In the genomic region with DNA sequence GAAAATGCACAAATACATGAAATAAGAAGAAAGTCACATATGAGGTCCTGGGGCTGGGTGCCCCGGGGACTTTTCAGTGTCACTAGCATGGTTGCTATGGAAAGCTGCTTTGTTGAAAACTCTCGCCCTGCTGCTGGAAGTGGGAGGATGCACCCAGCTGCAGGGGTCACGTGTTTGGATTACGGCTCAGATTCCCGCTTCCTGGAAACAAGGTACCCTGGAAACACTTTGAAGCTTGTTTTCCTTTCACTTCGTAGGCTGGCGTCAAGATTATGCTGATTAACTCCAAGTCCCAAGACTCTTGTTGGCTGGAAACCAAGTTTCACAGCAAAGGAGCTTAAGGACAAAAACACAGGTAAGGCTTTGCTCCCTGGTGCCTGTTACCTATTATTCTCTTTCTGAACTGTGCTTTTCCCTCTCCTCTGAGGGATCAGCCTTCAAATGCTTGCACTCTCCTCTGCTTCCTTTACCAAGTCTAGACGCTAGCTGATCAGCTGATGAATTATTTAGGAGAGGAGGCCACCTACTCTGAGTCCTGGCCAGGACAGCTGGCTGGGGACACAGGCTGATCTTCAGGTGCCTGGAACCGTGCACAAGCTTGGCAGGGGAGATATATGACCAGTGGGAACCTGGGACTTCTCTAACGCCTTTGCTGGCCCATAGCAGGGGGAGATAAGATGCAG, we compare ENCODE assay signal across 9 mouse cellular contexts. TPM values are rescaled to one million over a fixed set of nuclear protein-coding genes. Genes with fewer than 3 reads are reported as not detected.
DNase-seq lines count a peak whose midpoint lies in the region; ATAC-seq and TF ChIP-seq lines count a peak whose summit lies in the region.
"Had no signal": no experiment of that assay in that cellular context is flagged by ENCODE, and none has a peak within 500 bp of the region (broad histone marks: within the 10 kb centered on the region; RNA-seq: fewer than 3 reads in every experiment).

No protein-coding gene starts in this region.

- H3K9me3 ChIP-seq in forebrain, postnatal 0 days (ENCODE audit: low read length) = no peaks in the 10 kb centered on the region
- H3K9me3 ChIP-seq in lung, embryonic 16.5 days (ENCODE audit: control insufficient read depth, low read length) = no peaks in the 10 kb centered on the region
- no peaks in the 10 kb centered on the region for H3K9me3 ChIP-seq in stomach, postnatal 0 days (ENCODE audit: control insufficient read depth, low read length)

- H3K27me3 ChIP-seq in forebrain, postnatal 0 days (ENCODE audit: insufficient read depth, low read length) = no peaks in the 10 kb centered on the region
- H3K27me3 ChIP-seq in lung, embryonic 16.5 days (ENCODE audit: control insufficient read depth, insufficient read depth, low read depth, low read length) = no peaks in the 10 kb centered on the region
- no peaks in the 10 kb centered on the region for H3K27me3 ChIP-seq in stomach, postnatal 0 days (ENCODE audit: control insufficient read depth, insufficient read depth, low read length)

- H3K9ac ChIP-seq in forebrain, postnatal 0 days = 0 out of 2 replicates have a peak overlapping the region, but pooled peaks have one; percentile 6
- H3K9ac ChIP-seq in lung, embryonic 16.5 days (ENCODE audit: low read length) = 0 out of 2 replicates have a peak overlapping the region, but pooled peaks have one; percentile 29
- peak overlapping the region; percentile 18; the same call in 1 of the 2 replicates for H3K9ac ChIP-seq in stomach, postnatal 0 days (ENCODE audit: low read length)

- 4% methylated on average over 10 of the region's 10 CpGs for WGBS in forebrain, postnatal 0 days
- 4% methylated on average over 10 of the region's 10 CpGs for WGBS in lung, embryonic 16.5 days
- 12% methylated on average over 10 of the region's 10 CpGs for WGBS in stomach, postnatal 0 days

- no peak for TF ChIP-seq CTCF in forebrain, postnatal 0 days (IDR thresholded peaks at IDR 0.05; ENCODE audit: low read depth)
- no peak for TF ChIP-seq CTCF in stomach, postnatal 0 days (IDR thresholded peaks at IDR 0.05; ENCODE audit: low read depth)

- H3K4me1 ChIP-seq in forebrain, postnatal 0 days (ENCODE audit: insufficient read depth) = 0 out of 2 replicates have a peak, but pooled peaks cover 4% of the 10 kb centered on the region
- H3K4me1 ChIP-seq in lung, embryonic 16.5 days (replicated peaks; ENCODE audit: control insufficient read depth, insufficient read depth, low read length) = peaks cover 3% of the 10 kb centered on the region
- peaks cover 4% of the 10 kb centered on the region; the same call in 1 of the 2 replicates for H3K4me1 ChIP-seq in stomach, postnatal 0 days (replicated peaks; ENCODE audit: control insufficient read depth, insufficient read depth)

- peak; percentile 50 to 52 for DNase-seq in right cerebral cortex, postnatal 10 days (ENCODE audit: low spot score in 2 of 2)
- DNase-seq in right cerebral cortex, postnatal 25 days = no peak
- peak; percentile 47 for DNase-seq in forebrain, postnatal 0 days
- DNase-seq in kidney, adult 11 months = peak; percentile 29
- DNase-seq in stomach, postnatal 0 days (ENCODE audit: low spot score) = peak; percentile 53
- DNase-seq in thymus, postnatal 36 days = no peak
- no peak for DNase-seq in layer of hippocampus, postnatal 25 days (ENCODE audit: extremely low spot score in 1 of 2, low spot score in 1 of 2)

- H3K4me2 ChIP-seq in forebrain, postnatal 0 days (ENCODE audit: low read depth) = peak overlapping the region; percentile 29
- H3K4me2 ChIP-seq in lung, embryonic 16.5 days (ENCODE audit: low read depth, low read length) = peak overlapping the region; percentile 24
- H3K4me2 ChIP-seq in stomach, postnatal 0 days (replicated peaks; ENCODE audit: low read depth) = peak overlapping the region; percentile 46

- H3K36me3 ChIP-seq in forebrain, postnatal 0 days (ENCODE audit: insufficient read depth) = no peaks in the 10 kb centered on the region
- H3K36me3 ChIP-seq in lung, embryonic 16.5 days (ENCODE audit: control insufficient read depth, insufficient read depth, low read length) = no peaks in the 10 kb centered on the region
- no peaks in the 10 kb centered on the region for H3K36me3 ChIP-seq in stomach, postnatal 0 days (ENCODE audit: control insufficient read depth, insufficient read depth, low read length)

- H3K4me3 ChIP-seq in forebrain, postnatal 0 days (ENCODE audit: low read depth, low read length) = no peak overlapping the region
- H3K4me3 ChIP-seq in lung, embryonic 16.5 days (ENCODE audit: low read length) = peak overlapping the region; percentile 2; the same call in 1 of the 2 replicates
- H3K4me3 ChIP-seq in stomach, postnatal 0 days (ENCODE audit: low read depth, low read length) = 0 out of 2 replicates have a peak overlapping the region, but pooled peaks have one; percentile 13
- H3K4me3 ChIP-seq: myocyte had no signal

- ATAC-seq in forebrain, postnatal 0 days = peak; percentile 85
- ATAC-seq in lung, embryonic 16.5 days (ENCODE audit: low read depth) = peak; percentile 34; the same call in 1 of the 2 replicates
- ATAC-seq in stomach, postnatal 0 days (ENCODE audit: low FRiP score, low TSS enrichment) = peak; percentile 40

- TF ChIP-seq EP300 in stomach, postnatal 0 days (optimal IDR thresholded peaks at IDR 0.05) = no peak

- H3K27ac ChIP-seq in forebrain, postnatal 0 days (ENCODE audit: low read depth, low read length) = no peak overlapping the region
- no peak overlapping the region for H3K27ac ChIP-seq in lung, embryonic 16.5 days (ENCODE audit: low read length)
- H3K27ac ChIP-seq in stomach, postnatal 0 days (replicated peaks) = no peak overlapping the region

RNA-seq across cellular contexts. Expression of a gene that starts 3.9 kb away (rescaled TPM):
- total RNA-seq in forebrain, postnatal 0 days (2014; rRNA removed) = 0.31 and 2.4 TPM in 2 replicates
- polyA plus RNA-seq in forebrain, postnatal 0 days (2015; fragmentation: Nextera tagmentation; extraction: Ambion mirVana) = 0.46 and 0.74 TPM in 2 replicates
- polyA plus RNA-seq in lung, embryonic 16.5 days (2015; fragmentation: Nextera tagmentation; extraction: Ambion mirVana) = 0.29 and 0.68 TPM in 2 replicates
- 0.15 and 0.17 TPM in 2 replicates for polyA plus RNA-seq in stomach, postnatal 0 days (2015; fragmentation: Nextera tagmentation; extraction: Ambion mirVana)
- total RNA-seq in layer of hippocampus, postnatal 25 days (2021) = under 1 TPM; 0.23 to 0.59 TPM
- polyA plus RNA-seq: myocyte had no signal

Comparison
In these comparisons a context has a peak if more than half of its experiments do, and no peak if none do; other contexts are left out.
1. DNase-seq: peak in right cerebral cortex, postnatal 10 days (2 of 2), forebrain, postnatal 0 days (single experiment), kidney, adult 11 months (single experiment) and stomach, postnatal 0 days (single experiment); none in right cerebral cortex, postnatal 25 days (single experiment), thymus, postnatal 36 days (0 of 2) and layer of hippocampus, postnatal 25 days (0 of 2).
2. ATAC-seq: peak in every context shown above with its lines; median percentile 85 in forebrain, postnatal 0 days; 40 in stomach, postnatal 0 days; 34 in lung, embryonic 16.5 days.
3. Peak in every context shown above with its lines, with median percentiles within 50 percentile points of each other: H3K4me2 ChIP-seq and H3K9ac ChIP-seq.